Mouse (Mus musculus) stomach, postnatal 0 days (tissue): Measurements from ENCODE around the gene Sh3pxd2b.

Experiments
- CTCF ChIP-seq: IDR thresholded peaks from 2 replicates; pipeline ENCODE4 v1.5.1; 2016; ENCODE audit warnings: antibody characterized with exemption, low read depth, mild to moderate bottlenecking, moderate library complexity
- EP300 ChIP-seq: optimal IDR thresholded peaks from 2 replicates; pipeline ENCODE3; 2016; ENCODE audit warnings: antibody characterized with exemption

DNA sequence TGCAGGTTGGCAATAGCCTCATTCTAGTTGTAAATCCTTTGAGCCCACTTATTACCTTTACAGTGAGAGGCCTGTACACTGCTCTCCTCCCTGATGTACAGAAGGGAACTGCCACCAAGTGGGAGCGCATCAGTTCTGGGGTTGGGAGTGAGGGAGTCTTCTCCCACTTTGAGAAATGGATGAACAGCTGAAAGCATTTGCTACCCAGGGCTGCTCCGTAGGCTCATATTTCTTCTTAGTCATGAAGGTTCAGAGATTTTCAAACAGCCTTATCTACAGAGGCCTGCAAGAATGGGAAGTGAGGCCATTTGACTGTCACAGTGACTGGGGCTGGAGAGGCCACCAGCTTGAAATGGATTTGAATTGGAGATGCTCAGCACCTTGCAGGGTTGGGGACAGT is 38.4 kb downstream of the Sh3pxd2b start:
- TF ChIP-seq CTCF (no peak), EP300 (no peak)
